Mouse (Mus musculus): ENCODE results near the gene Siva1. TPM values are rescaled to one million over a fixed set of nuclear protein-coding genes. Genes with fewer than 3 reads are reported as not detected.

Gene Siva1
- total and polyA plus RNA-seq, 2 experiments from 2014 or later = 62.2 to 107 TPM

GRCm38 (mm10) chr12:112664656-112665055, 20.2 kb downstream of the Siva1 start:
- Histone ChIP-seq H3K9ac (replicated peaks; ENCODE audit: low read depth, low read length) (no peak overlapping the region), H3K9me3 (replicated peaks; ENCODE audit: control insufficient read depth, low read length) (no peaks in the 10 kb centered on the region), H3K4me3 (ENCODE audit: low read depth, low read length) (no peak overlapping the region), H3K4me2 (ENCODE audit: low read depth, low read length) (0 out of 2 replicates have a peak overlapping the region, but pooled peaks have one; percentile 1), H3K27me3 (ENCODE audit: control insufficient read depth, insufficient read depth, low read length) (no peaks in the 10 kb centered on the region), H3K36me3 (replicated peaks; ENCODE audit: control insufficient read depth, insufficient read depth, low read length) (peaks cover 60% of the 10 kb centered on the region), H3K27ac (ENCODE audit: low read depth) (no peak overlapping the region), H3K4me1 (ENCODE audit: control insufficient read depth, insufficient read depth) (peaks cover 59% of the 10 kb centered on the region)
- WGBS = 46% methylated on average over 5 of the region's 5 CpGs
- TF ChIP-seq CTCF (IDR thresholded peaks at IDR 0.05; ENCODE audit: low read depth) (no peak), EP300 (IDR thresholded peaks at IDR 0.05; ENCODE audit: low read depth) (no peak)
- no peak for ATAC-seq (ENCODE audit: insufficient read depth, low read depth)
- no peak for DNase-seq (ENCODE audit: low spot score)

- H3K9ac ChIP-seq (replicated peaks; ENCODE audit: low read depth, low read length) = no peak overlapping the region
- no peaks in the 10 kb centered on the region for H3K9me3 ChIP-seq (replicated peaks; ENCODE audit: control insufficient read depth, low read length)
- H3K4me3 ChIP-seq (ENCODE audit: low read depth, low read length) = no peak overlapping the region
- WGBS = 16% methylated on average over 18 of the region's 18 CpGs
- TF ChIP-seq EP300 (IDR thresholded peaks at IDR 0.05; ENCODE audit: low read depth) = no peak
- TF ChIP-seq CTCF (IDR thresholded peaks at IDR 0.05; ENCODE audit: low read depth) = no peak
- H3K27ac ChIP-seq (ENCODE audit: low read depth) = peak overlapping the region; percentile 36
- 0 out of 2 replicates have a peak overlapping the region, but pooled peaks have one; percentile 1 for H3K4me2 ChIP-seq (ENCODE audit: low read depth, low read length)
- ATAC-seq (ENCODE audit: insufficient read depth, low read depth) = no peak
- H3K36me3 ChIP-seq (replicated peaks; ENCODE audit: control insufficient read depth, insufficient read depth, low read length) = peaks cover 60% of the 10 kb centered on the region
- DNase-seq (ENCODE audit: low spot score) = no peak
- no peaks in the 10 kb centered on the region for H3K27me3 ChIP-seq (ENCODE audit: control insufficient read depth, insufficient read depth, low read length)
- H3K4me1 ChIP-seq (ENCODE audit: control insufficient read depth, insufficient read depth) = peaks cover 59% of the 10 kb centered on the region
Observed at GRCm38 (mm10) chr12:112665445-112665844, 21.0 kb downstream of the Siva1 start.

GRCm38 (mm10) chr12:112665881-112666544, 21.5 kb downstream of the Siva1 start:
- Histone ChIP-seq H3K27me3 (ENCODE audit: control insufficient read depth, insufficient read depth, low read length) (no peaks in the 10 kb centered on the region), H3K36me3 (replicated peaks; ENCODE audit: control insufficient read depth, insufficient read depth, low read length) (peaks cover 60% of the 10 kb centered on the region), H3K4me1 (ENCODE audit: control insufficient read depth, insufficient read depth) (peaks cover 59% of the 10 kb centered on the region), H3K4me2 (ENCODE audit: low read depth, low read length) (no peak overlapping the region), H3K9me3 (replicated peaks; ENCODE audit: control insufficient read depth, low read length) (no peaks in the 10 kb centered on the region), H3K27ac (ENCODE audit: low read depth) (peak overlapping the region; percentile 36), H3K9ac (replicated peaks; ENCODE audit: low read depth, low read length) (0 out of 2 replicates have a peak overlapping the region, but pooled peaks have one; percentile 10), H3K4me3 (ENCODE audit: low read depth, low read length) (no peak overlapping the region)
- TF ChIP-seq CTCF (IDR thresholded peaks at IDR 0.05; ENCODE audit: low read depth) (no peak), EP300 (IDR thresholded peaks at IDR 0.05; ENCODE audit: low read depth) (no peak)
- WGBS = 60% methylated on average over 9 of the region's 9 CpGs
- ATAC-seq (ENCODE audit: insufficient read depth, low read depth) (no peak), DNase-seq (ENCODE audit: low spot score) (no peak)

DNA sequence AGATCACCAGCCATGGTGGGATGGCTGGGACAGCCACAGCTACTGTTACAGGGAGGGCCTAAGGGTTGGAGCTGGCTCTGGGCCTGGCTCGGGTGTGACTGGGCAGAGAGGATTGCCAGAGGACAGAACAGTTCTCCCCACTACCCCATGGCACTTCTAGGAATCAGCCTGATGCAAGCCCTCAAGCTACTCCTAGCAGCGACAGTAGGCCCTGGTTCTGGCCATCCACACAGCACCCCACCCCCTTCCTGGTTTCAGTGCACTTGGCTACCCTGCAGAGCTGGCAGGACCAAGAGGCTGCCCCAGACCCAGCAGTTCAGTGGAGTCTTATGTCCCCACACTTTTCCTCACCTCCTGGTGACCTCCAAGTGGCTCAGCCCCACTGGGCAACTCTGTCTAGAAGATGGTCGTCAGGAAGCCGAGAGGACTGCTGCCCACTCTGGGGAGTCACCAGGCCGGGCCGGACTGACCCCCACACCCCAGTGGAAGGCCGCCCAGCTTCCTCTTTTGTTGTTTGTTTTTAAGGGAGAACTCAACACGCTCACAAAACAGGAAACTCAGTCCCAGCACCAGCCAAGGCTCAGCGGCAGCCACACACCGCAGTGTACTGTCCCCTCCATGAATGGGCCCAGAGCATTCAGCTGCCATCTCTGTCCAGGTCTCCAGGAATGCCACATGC, 23.3 kb downstream of the Siva1 start:
- no peak for DNase-seq (ENCODE audit: low spot score)
- Histone ChIP-seq H3K4me3 (ENCODE audit: low read depth, low read length) (no peak overlapping the region), H3K36me3 (replicated peaks; ENCODE audit: control insufficient read depth, insufficient read depth, low read length) (peaks cover 51% of the 10 kb centered on the region), H3K9ac (replicated peaks; ENCODE audit: low read depth, low read length) (peak overlapping the region; percentile 23; the same call in 1 of the 2 replicates), H3K4me2 (ENCODE audit: low read depth, low read length) (no peak overlapping the region), H3K27ac (ENCODE audit: low read depth) (peak overlapping the region; percentile 47), H3K4me1 (ENCODE audit: control insufficient read depth, insufficient read depth) (peaks cover 70% of the 10 kb centered on the region), H3K9me3 (replicated peaks; ENCODE audit: control insufficient read depth, low read length) (no peaks in the 10 kb centered on the region), H3K27me3 (ENCODE audit: control insufficient read depth, insufficient read depth, low read length) (no peaks in the 10 kb centered on the region)
- TF ChIP-seq EP300 (IDR thresholded peaks at IDR 0.05; ENCODE audit: low read depth) (no peak), CTCF (IDR thresholded peaks at IDR 0.05; ENCODE audit: low read depth) (no peak)
- ATAC-seq (ENCODE audit: insufficient read depth, low read depth) = no peak
- 43% methylated on average over 10 of the region's 10 CpGs for WGBS

- peak overlapping the region; percentile 80 for H3K4me2 ChIP-seq (ENCODE audit: low read depth, low read length)
- no peaks in the 10 kb centered on the region for H3K9me3 ChIP-seq (replicated peaks; ENCODE audit: control insufficient read depth, low read length)
- H3K9ac ChIP-seq (replicated peaks; ENCODE audit: low read depth, low read length) = peak overlapping the region; percentile 41
- H3K36me3 ChIP-seq (replicated peaks; ENCODE audit: control insufficient read depth, insufficient read depth, low read length) = peaks cover 34% of the 10 kb centered on the region
- 21% methylated on average over 9 of the region's 9 CpGs for WGBS
- peak overlapping the region; percentile 94 for H3K27ac ChIP-seq (ENCODE audit: low read depth)
- ATAC-seq (ENCODE audit: insufficient read depth, low read depth) = peak; percentile 32
- peaks cover 66% of the 10 kb centered on the region for H3K4me1 ChIP-seq (ENCODE audit: control insufficient read depth, insufficient read depth)
- peak overlapping the region; percentile 74; the same call in 1 of the 2 replicates for H3K4me3 ChIP-seq (ENCODE audit: low read depth, low read length)
- no peaks in the 10 kb centered on the region for H3K27me3 ChIP-seq (ENCODE audit: control insufficient read depth, insufficient read depth, low read length)
- no peak for TF ChIP-seq CTCF (IDR thresholded peaks at IDR 0.05; ENCODE audit: low read depth)
- TF ChIP-seq EP300 (IDR thresholded peaks at IDR 0.05; ENCODE audit: low read depth) = no peak
- peak; percentile 69 for DNase-seq (ENCODE audit: low spot score)
Observed at GRCm38 (mm10) chr12:112670718-112671393, 26.4 kb downstream of the Siva1 start.

All from heart, postnatal 0 days (tissue).